Mouse (Mus musculus) frontal cortex, postnatal 14 days (tissue): ENCODE measurements around the gene Gprasp2.
"Not testable (repeated sequence)": the region's sequence is repeated elsewhere in the genome, so short reads cannot be mapped to it uniquely, and the experiment has no call there.

Experiments
- DNase-seq, 2 experiments: peaks; one replicate each; pipeline ENCODE4 v3.0.0; 2022; ENCODE audit warnings: low spot score in 2 of 2

Gprasp2 gene

DNA sequence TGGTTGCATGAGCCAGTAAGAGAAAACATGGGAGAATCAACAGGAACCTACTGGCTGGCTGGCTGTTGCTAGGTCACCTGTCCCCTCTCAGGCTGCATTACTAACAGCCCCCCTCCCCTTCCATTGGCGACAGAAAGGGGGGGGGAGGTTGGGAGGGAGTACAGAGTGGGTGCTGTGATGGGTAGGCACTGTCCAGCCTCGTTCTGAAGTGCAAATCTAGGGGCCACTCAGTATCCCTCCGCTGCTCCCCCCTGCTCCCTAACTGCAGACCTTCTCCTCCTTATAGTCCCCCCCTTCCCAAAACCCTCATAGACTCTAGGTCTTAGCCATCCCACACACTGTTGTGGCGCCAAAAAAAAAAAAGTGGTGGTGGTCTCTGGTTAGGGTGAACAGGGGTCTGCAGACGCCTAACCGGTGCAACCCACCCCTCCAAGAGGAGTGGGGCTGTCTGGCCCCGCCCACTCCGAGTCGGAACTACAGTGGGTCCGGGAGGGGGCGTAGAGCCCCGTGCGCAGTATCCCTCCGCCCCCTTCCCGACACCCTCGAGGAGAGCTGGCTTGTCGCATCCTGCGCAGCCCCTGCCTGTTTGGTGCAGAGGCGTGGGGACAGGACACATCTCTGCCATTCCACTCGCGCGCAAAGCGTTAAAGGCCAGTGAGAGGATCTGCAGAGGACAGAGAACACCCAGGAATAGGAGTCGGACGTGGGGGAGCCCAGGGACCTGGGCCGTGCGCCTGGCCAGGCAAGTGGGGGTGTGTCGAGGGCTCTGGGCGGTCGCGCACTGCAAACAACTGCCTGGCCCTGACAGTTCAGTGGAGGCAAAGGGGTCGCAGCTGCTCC is at the start of gene Gprasp2:
Gene Gprasp2, plus strand, starts transcription at position 514 of the 840 bp plus-strand sequence.
- DNase-seq = peak; percentile 36 to 46

DNA sequence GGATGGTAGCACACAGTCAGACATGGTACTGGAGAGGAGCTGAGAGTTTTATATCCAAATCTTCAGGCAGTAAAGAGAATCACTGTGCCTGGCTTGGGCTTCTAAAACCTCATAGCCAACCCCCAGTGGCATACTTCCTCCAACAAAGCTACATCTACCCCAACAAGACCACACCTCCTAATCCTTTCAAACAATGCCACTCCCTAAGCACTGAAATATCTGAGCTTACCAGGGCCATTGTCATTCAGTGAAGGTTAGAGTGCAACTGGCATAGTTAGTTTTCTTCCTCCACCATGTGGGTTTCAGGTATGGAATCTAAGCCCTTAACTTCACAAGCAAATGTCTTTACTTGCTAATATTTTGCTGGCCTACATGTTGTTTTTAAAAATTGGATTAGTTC is 47.3 kb upstream of the Gprasp2 start:
- DNase-seq = no peak

DNA sequence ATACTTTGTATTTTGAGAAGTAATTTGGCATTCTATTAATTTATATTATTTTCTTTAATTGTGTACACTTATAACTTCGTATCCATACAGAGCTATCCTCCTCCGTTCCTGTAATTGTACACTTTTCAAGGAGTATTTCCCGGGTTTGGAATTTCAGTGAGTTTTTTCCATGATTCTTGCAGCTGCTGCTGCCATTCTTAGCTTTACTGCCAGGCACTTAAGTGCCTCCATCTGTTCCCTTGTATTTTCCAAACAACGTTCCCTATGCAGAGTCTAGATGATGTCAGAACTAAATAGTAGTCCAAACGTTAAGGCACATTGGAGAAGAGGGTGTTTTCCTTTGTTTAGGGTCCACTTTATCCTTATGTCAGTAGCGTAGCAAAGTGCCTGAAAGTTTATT is 46.5 kb upstream of the Gprasp2 start:
- no peak for DNase-seq

DNA sequence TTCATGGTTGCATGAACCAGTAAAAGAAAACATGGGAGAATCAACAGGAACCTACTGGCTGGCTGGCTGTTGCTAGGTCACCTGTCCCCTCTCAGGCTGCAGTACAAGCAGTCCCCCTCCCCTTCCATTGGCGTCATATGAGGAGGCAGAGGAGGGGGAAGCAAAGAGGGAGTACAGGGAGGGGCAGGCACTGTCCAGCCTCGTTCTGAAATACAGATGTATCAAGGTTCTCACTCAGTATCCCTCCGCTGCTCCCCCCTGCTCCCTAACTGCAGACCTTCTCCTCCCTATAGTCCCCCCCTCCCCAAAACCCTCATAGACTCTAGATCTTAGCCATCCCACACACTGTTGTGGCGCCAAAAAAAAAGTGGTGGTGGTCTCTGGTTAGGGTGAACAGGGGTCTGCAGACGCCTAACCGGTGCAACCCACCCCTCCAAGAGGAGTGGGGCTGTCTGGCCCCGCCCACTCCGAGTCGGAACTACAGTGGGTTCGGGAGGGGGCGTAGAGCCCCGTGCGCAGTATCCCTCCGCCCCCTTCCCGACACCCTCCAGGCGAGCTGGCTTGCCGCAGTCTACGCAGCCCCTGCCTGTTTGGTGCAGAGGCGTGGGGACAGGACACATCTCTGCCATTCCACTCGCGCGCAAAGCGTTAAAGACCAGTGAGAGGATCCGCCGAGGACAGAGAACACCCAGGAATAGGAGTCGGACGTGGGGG is 43.1 kb upstream of the Gprasp2 start:
- DNase-seq = peak; percentile 60 to 63

DNA sequence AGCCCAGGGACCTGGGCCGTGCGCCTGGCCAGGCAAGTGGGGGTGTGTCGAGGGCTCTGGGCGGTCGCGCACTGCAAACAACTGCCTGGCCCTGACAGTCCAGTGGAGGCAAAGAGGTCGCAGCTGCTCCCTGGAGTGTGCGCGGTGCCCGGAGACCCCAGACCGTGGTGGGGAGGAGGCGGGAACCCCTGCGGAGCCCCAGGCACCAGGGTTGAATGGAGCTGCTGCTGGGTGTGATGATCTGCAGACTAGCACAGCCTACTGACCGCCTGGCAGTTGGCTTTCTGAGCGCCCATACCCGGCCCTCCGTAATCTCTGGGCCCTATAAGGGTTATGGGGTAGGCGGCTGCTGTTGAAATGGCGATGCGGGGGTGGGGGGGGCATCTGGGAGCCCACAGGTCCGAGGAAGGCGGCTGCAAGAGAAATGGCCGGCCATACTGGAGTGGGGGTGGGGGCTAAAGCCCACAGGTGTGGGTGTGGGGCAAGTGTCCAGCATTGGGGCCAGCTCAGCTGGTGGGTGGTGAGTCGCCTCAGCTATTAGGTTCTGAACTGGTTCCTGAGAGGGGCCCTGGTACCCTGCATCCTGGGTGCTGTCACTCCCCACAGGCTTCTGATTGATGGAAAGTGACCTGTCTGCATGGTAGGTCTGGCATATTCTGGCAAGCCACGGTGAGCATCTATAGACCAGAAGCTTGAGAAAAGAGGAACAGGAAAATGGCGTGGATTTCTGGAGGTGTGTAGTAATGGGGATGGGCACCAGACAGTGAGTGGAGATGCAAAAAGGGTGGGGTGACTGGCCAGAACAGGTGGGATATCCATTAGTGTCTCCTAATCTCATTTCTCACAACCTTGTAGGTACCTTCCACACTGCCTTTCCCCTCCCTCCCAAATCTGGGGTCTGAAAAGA is 42.3 kb upstream of the Gprasp2 start:
- not testable (repeated sequence) for DNase-seq

DNA sequence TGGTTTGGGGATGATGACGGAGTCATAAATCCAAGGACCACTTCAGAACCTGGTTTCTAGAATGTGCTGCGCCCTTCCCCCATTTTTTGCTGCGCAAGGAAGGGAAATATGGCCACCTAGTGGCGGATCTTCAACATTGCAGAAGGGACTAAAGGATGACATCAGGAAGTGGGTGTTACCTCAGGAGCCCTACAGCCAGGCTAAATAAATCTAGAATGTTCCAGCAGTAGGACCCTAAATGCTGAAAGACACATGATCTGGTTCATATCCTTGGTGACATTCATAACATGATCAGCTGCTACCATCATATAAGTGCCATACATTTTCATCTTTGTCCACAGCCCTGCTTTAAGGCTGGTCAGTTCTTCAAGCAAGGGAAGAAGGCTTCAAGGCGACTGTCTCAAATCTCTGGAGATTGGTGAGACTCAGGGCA is 41.6 kb upstream of the Gprasp2 start, which contains the start of gene Bhlhb9:
Gene Bhlhb9, plus strand, starts transcription at position 383 of the 433 bp plus-strand sequence.
- DNase-seq = peak; percentile 48 to 51

DNA sequence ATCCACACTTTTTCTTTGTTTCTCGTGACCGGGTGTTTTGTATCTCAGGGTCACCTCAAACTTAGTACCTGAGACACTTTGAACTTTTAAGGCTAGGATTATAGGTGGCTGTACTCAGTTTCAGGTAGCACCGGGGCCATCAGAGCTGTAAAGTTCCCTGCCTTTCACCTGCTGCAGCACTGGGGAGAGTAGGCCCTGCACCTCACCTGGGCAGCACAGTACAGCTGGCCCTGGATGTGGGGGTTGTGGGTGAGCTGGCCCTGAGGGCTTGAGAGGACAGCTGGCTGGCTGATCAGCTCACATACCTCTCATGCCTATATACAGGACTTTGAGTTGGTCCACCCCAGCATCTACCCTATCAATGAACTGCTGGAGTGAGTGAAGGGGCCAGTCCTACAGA is 34.7 kb upstream of the Gprasp2 start:
- no peak for DNase-seq

DNA sequence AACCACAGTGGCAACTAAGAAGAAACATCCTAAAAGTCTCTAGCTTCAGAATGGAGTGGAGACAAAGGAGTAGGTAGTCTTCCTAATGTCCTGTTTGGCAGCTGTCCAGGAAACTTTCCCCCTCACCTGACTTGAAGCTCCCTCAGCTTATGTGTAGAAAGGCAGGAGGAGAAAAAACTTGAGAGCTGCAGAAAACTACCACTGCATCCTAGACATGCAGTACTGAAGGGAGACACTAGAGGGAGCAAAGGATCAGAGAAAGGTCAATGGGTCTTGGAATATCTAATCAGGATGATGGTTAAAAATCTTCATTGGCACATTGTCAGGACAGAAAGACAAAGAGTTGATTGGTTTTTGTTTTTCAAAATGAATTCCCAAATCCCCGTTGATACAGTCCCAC is 33.1 kb upstream of the Gprasp2 start:
- no peak for DNase-seq

DNA sequence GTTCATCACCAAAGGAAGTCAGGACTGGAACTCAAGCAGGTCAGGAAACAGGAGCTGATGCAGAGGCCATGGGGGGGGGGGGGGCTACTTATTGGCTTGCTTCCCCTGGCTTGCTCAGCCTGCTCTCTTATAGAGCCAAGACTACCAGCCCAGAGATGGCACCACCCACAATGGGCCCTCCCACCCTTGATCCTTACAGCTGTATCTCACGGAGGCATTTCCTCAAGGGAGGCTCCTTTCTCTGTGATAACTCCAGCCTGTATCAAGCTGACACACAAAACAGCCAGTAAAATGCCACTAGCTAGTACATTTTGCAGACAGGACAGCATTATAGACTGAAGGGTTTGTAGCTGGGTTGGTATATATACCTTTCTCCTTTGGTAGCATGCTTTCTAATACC is 2.9 kb upstream of the Gprasp2 start:
- DNase-seq = not testable (repeated sequence)

DNA sequence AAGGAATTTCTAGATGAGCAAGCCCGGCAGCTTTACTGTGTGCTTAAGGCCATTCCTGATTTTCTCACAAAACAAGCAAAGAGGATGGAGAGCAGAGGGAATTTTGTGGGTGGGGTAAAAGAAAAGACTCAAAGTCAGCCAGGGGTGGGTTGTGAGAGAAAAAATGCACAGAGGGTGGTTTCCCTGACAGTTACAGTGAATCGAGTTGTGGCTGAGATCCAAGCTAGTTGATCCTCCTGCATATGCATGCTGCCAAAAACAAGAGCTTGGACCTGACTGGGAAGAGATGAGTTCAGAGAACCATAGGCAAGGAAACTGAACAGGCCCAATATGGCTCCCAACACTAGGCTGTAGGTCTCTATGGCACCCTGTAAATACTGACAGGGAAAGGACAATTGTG is 938 bp upstream of the Gprasp2 start:
- DNase-seq = no peak

DNA sequence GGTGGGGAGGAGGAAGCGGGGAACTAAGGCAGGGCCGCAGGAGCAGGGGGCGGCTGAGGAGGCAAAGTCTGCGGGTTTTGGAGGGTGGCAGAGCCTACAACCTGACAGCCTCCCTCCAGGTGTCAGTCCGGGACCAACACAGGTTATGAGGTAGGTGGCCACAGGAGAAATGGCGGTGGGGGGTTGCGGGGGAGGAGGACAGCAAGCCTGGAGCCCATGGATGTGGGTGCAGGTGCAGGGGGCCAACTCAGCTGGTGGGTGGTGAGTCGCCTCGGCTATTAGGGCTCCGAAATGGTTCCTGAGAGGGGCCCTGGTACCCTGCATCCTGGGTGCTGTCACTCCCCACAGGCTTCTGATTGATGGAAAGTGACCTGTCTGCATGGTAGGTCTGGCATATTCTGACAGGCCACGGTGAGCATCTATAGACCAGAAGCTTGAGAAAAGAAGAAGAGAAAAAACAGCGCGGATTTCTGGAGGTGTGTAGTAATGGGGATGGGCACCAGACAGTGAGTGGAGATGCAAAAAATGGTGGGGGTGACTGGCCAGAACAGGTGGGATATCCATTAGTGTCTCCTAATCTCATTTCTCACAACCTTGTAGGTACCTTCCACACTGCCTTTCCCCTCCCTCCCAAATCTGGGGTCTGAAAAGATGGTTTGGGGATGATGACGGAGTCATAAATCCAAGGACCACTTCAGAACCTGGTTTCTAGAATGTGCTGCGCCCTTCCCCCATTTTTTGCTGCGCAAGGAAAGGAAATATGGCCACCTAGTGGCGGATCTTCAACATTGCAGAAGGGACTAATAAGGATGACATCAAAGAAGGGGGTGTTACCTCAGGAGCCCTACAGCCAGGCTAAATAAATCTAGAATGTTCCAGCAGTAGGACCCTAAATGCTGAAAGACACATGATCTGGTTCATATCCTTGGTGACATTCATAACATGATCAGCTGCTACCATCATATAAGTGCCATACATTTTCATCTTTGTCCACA is 860 bp downstream of the Gprasp2 start:
- peak; percentile 25 to 39 for DNase-seq

DNA sequence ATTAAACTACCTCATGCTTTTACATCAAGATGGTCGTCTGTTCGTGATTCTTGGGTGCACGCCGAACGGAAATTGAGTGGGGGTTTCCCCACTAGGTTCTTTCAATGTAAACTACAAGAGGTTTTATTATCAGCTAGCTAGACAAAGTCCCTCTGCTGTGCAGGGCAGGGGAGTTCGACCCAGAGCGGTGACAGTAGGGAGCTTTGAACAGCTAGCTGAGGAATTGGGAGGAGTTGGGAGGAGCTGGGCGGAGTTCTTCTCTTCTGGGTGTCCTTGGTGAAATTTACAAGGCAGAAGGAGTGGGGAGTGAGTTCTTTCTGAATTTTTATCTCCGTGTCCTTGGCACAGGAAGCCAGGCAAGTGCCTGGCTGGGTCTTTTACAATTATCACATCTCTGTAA is 28.0 kb downstream of the Gprasp2 start:
- DNase-seq = not testable (repeated sequence)

DNA sequence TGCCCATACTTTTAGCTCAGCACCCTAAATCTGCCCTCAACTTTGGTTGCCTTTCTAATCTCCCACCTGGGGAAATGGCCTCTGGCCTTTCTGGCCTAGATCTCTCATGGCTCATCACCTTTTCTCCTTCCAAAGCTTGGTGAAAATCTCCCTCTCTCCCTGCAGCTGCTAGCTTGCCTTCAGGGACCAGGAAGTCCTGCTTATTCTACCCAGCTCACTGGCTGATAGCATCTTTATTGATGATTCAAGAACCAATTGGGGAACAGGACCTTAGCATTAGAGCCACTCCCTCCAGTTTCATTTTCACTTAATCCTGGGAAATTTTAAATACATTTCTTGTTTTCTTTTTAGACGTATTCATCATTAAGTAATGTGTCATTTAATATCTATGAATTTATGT is 37.8 kb downstream of the Gprasp2 start:
- no peak for DNase-seq

DNA sequence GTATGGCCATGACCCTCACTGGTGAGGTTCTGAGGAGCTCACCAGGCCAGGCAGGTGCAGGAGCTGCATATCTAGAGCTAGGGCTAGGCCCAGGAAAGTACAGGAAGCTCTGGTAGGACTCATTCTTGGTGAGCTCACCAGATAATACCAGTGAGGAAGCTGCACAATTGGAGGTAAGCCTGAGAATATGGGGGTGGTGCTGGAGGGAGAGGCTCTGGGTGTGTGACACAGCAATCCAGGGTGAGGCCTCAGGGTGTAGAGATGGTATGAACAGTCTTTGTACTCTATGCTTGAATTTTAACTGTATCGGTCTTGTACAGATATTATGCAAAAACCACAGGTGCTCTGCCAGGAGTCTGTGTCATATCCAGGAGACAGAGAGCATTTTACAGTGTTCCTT is 40.8 kb downstream of the Gprasp2 start:
- no peak for DNase-seq

DNA sequence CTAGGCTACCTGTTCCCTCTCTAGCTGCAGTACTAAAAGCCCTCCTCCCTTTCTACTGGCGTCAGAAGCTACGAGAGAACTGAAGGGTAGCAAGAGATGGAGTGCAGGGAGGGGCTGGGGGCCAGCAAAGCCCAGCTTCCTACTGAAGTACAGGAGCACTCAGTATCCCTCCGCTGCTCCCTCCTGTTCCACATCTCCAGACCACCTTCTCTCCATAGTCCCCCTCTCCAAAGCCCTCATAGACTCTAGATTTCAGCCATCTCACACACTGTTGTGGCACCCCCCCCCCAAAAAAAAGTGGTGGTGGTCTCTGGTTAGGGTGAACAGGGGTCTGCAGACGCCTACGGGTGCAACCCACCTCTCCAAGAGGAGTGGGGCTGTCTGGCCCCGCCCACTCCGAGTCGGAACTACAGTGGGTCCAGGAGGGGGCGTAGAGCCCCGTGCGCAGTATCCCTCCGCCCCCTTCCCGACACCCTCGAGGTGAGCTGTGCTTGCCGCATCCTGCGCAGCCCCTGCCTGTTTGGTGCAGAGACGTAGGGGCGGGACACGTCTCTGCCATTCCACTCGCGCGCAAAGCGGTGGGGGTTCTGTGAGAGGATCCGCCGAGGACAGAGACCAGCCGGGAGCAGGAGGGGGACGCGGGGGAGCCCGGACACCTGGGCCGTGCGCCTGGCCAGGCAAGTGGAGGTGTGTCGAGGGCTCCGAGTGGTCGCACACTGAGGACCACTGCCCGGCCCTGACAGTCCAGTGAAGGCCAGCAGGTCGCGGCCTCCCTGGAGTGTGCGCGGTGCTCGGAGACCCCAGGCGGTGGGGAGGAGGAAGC is 46.8 kb downstream of the Gprasp2 start:
- peak; percentile 77 to 83 for DNase-seq

DNA sequence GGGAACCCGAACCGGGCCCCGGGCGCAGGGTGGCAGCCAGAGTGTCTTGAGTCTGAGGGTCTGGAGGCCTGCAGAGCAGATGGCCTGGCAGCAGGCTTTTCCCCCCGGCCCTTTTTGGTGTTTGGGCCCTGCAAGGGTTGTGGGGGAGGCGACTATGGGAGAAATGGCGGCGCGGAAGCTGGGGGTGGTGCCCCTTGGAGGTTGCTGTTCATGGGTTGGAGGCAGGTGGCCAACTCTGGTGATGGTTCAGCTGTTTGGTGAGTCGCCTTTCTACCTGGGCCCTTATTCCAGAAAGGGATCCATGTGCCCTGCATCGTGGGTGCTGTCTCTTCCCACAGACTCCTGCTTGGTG is 47.4 kb downstream of the Gprasp2 start:
- DNase-seq = peak; percentile 7 to 9
